In the genomic region with DNA sequence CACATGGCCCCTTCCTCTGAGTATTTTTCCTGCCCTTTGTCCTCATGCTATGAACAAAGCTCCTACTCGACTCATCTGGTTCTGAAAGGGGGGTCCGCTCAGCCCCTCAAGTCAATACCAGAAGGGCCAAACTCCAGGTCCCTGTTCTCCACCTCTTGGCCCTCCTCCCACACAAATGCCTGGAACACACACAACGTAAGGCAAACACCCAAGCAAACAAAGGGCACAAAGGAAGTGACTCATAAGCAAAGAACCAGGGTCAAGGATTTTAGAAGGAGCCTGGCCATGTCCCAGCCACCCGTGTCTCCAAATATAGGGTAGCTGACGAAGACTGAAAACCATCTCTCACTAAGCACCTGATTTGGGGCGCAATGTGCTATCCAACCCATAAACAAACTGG, we compare ENCODE assay signal across 17 mouse cellular contexts. TPM values are rescaled to one million over a fixed set of nuclear protein-coding genes. Genes with fewer than 3 reads are reported as not detected.
DNase-seq lines count a peak whose midpoint lies in the region; ATAC-seq and TF ChIP-seq lines count a peak whose summit lies in the region.
"Had no signal": no experiment of that assay in that cellular context is flagged by ENCODE, and none has a peak within 500 bp of the region (broad histone marks: within the 10 kb centered on the region; RNA-seq: fewer than 3 reads in every experiment).

No protein-coding gene starts in this region.

- no peak overlapping the region for H3K27ac ChIP-seq in midbrain, embryonic 11.5 days (ENCODE audit: low read depth, low read length)
- H3K27ac ChIP-seq in midbrain, embryonic 15.5 days: no peak overlapping the region
- H3K27ac ChIP-seq in intestine, embryonic 14.5 days (ENCODE audit: low read depth): peak overlapping the region; percentile 80
- peak overlapping the region; percentile 81 for H3K27ac ChIP-seq in stomach, postnatal 0 days (replicated peaks)
- H3K27ac ChIP-seq: heart, embryonic 13.5 days; kidney, postnatal 0 days; liver, embryonic 12.5 days; neural tube, embryonic 15.5 days had no signal

- H3K9ac ChIP-seq in midbrain, embryonic 11.5 days (ENCODE audit: low read length): no peak overlapping the region
- H3K9ac ChIP-seq in midbrain, embryonic 15.5 days: no peak overlapping the region
- H3K9ac ChIP-seq in intestine, embryonic 14.5 days (ENCODE audit: low read length): no peak overlapping the region
- H3K9ac ChIP-seq in stomach, postnatal 0 days (ENCODE audit: low read length): no peak overlapping the region
- H3K9ac ChIP-seq: heart, embryonic 13.5 days; liver, embryonic 12.5 days; neural tube, embryonic 15.5 days had no signal

- no peak overlapping the region for H3K4me2 ChIP-seq in midbrain, embryonic 11.5 days
- no peak overlapping the region for H3K4me2 ChIP-seq in midbrain, embryonic 15.5 days
- no peak overlapping the region for H3K4me2 ChIP-seq in intestine, embryonic 14.5 days (ENCODE audit: low read length)
- H3K4me2 ChIP-seq in stomach, postnatal 0 days (replicated peaks; ENCODE audit: low read depth): no peak overlapping the region
- H3K4me2 ChIP-seq: heart, embryonic 13.5 days; liver, embryonic 12.5 days; neural tube, embryonic 15.5 days had no signal

- peaks cover 6% of the 10 kb centered on the region for H3K4me1 ChIP-seq in midbrain, embryonic 11.5 days (ENCODE audit: control insufficient read depth, insufficient read depth, low read length)
- H3K4me1 ChIP-seq in midbrain, embryonic 15.5 days: 0 out of 2 replicates have a peak, but pooled peaks cover 3% of the 10 kb centered on the region
- peaks cover 14% of the 10 kb centered on the region for H3K4me1 ChIP-seq in intestine, embryonic 14.5 days (replicated peaks; ENCODE audit: control insufficient read depth, insufficient read depth, low read length)
- H3K4me1 ChIP-seq in stomach, postnatal 0 days (replicated peaks; ENCODE audit: control insufficient read depth, insufficient read depth): no peaks in the 10 kb centered on the region

- no peak for ATAC-seq in midbrain, embryonic 11.5 days (ENCODE audit: low FRiP score)
- ATAC-seq in midbrain, embryonic 15.5 days (replicated peaks): no peak
- ATAC-seq in intestine, embryonic 14.5 days (replicated peaks; ENCODE audit: low FRiP score, low TSS enrichment, low read depth): no peak; the same call in 1 of the 2 replicates
- ATAC-seq in stomach, postnatal 0 days (ENCODE audit: low FRiP score, low TSS enrichment): peak; percentile 83
- ATAC-seq: activated CD4-positive, CD25-positive, alpha-beta regulatory T cell, adult 4 months; liver, embryonic 12.5 days had no signal

- H3K9me3 ChIP-seq in midbrain, embryonic 11.5 days (ENCODE audit: control insufficient read depth, low read length): no peaks in the 10 kb centered on the region
- no peaks in the 10 kb centered on the region for H3K9me3 ChIP-seq in midbrain, embryonic 15.5 days
- H3K9me3 ChIP-seq in intestine, embryonic 14.5 days (ENCODE audit: control insufficient read depth, low read length): no peaks in the 10 kb centered on the region
- H3K9me3 ChIP-seq in stomach, postnatal 0 days (ENCODE audit: control insufficient read depth, low read length): no peaks in the 10 kb centered on the region
- H3K9me3 ChIP-seq: heart, embryonic 13.5 days; liver, embryonic 12.5 days; megakaryocyte, embryonic 14.5 days; neural tube, embryonic 15.5 days had no signal

- TF ChIP-seq CTCF in stomach, postnatal 0 days (IDR thresholded peaks at IDR 0.05; ENCODE audit: low read depth): no peak

- TF ChIP-seq EP300 in stomach, postnatal 0 days (optimal IDR thresholded peaks at IDR 0.05): no peak

- WGBS in midbrain, embryonic 11.5 days: 76% methylated on average over 6 of the region's 6 CpGs
- WGBS in midbrain, embryonic 15.5 days: 83% methylated on average over 6 of the region's 6 CpGs
- 70% methylated on average over 6 of the region's 6 CpGs for WGBS in intestine, embryonic 14.5 days
- WGBS in stomach, postnatal 0 days: 46% methylated on average over 6 of the region's 6 CpGs

- H3K27me3 ChIP-seq in midbrain, embryonic 11.5 days (ENCODE audit: control insufficient read depth, insufficient read depth, low read length): no peaks in the 10 kb centered on the region
- 0 out of 2 replicates have a peak, but pooled peaks cover 3% of the 10 kb centered on the region for H3K27me3 ChIP-seq in midbrain, embryonic 15.5 days (replicated peaks)
- H3K27me3 ChIP-seq in intestine, embryonic 14.5 days (replicated peaks; ENCODE audit: control insufficient read depth, insufficient read depth, low read length): no peaks in the 10 kb centered on the region
- H3K27me3 ChIP-seq in stomach, postnatal 0 days (ENCODE audit: control insufficient read depth, insufficient read depth, low read length): no peaks in the 10 kb centered on the region
- H3K27me3 ChIP-seq: heart, embryonic 13.5 days; liver, embryonic 12.5 days; neural tube, embryonic 15.5 days had no signal

- DNase-seq in midbrain, embryonic 11.5 days (ENCODE audit: low spot score, missing footprints): peak; percentile 80
- DNase-seq in intestine, embryonic 14.5 days (ENCODE audit: low spot score): peak; percentile 54
- peak; percentile 43 for DNase-seq in lung, postnatal 10 days
- DNase-seq in stomach, postnatal 0 days (ENCODE audit: low spot score): peak; percentile 70
- DNase-seq in ovary, adult 18-20 months (ENCODE audit: low spot score): no peak
- DNase-seq in frontal cortex, postnatal 10 days (ENCODE audit: low spot score in 2 of 2): no peak
- DNase-seq: cerebellum, adult 2 months; layer of hippocampus, adult 9-11 months; right cerebral cortex, adult 18-20 months; thymus, adult 18-20 months had no signal

- H3K36me3 ChIP-seq in midbrain, embryonic 11.5 days (ENCODE audit: control insufficient read depth, insufficient read depth, low read length): no peaks in the 10 kb centered on the region
- H3K36me3 ChIP-seq in midbrain, embryonic 15.5 days (replicated peaks): no peaks in the 10 kb centered on the region
- H3K36me3 ChIP-seq in intestine, embryonic 14.5 days (ENCODE audit: control insufficient read depth, insufficient read depth, low read length): no peaks in the 10 kb centered on the region
- H3K36me3 ChIP-seq in stomach, postnatal 0 days (ENCODE audit: control insufficient read depth, insufficient read depth, low read length): no peaks in the 10 kb centered on the region
- H3K36me3 ChIP-seq: heart, embryonic 13.5 days; liver, embryonic 12.5 days; neural tube, embryonic 15.5 days had no signal

- no peak overlapping the region for H3K4me3 ChIP-seq in midbrain, embryonic 11.5 days (ENCODE audit: low read depth, low read length)
- H3K4me3 ChIP-seq in midbrain, embryonic 15.5 days: no peak overlapping the region
- H3K4me3 ChIP-seq in intestine, embryonic 14.5 days (ENCODE audit: low read depth, low read length): no peak overlapping the region
- H3K4me3 ChIP-seq in stomach, postnatal 0 days (ENCODE audit: low read depth, low read length): no peak overlapping the region
- H3K4me3 ChIP-seq: heart, embryonic 13.5 days; liver, embryonic 12.5 days; megakaryocyte, embryonic 14.5 days; neural tube, embryonic 15.5 days had no signal

RNA-seq across cellular contexts. Expression of a gene that starts 19.6 kb away (rescaled TPM):
- polyA plus RNA-seq in midbrain, embryonic 11.5 days (2014; fragmentation: Nextera tagmentation; extraction: Ambion mirVana): 6.3 and 6.4 TPM in 2 replicates
- 6.4 and 8.5 TPM in 2 replicates for polyA plus RNA-seq in midbrain, embryonic 15.5 days (2015; fragmentation: Nextera tagmentation; extraction: Ambion mirVana)
- polyA plus RNA-seq in intestine, embryonic 14.5 days (2014; fragmentation: Nextera tagmentation; extraction: Ambion mirVana): 32.6 and 34.9 TPM in 2 replicates
- 9.6 and 10.7 TPM in 2 replicates for polyA plus RNA-seq in stomach, postnatal 0 days (2015; fragmentation: Nextera tagmentation; extraction: Ambion mirVana)
- polyA plus RNA-seq: activated CD4-positive, CD25-positive, alpha-beta regulatory T cell, adult 4 months had no signal

Comparison
In these comparisons a context has a peak if more than half of its experiments do, and no peak if none do; other contexts are left out.
1. DNase-seq: peak in midbrain, embryonic 11.5 days (single experiment), intestine, embryonic 14.5 days (single experiment), lung, postnatal 10 days (single experiment) and stomach, postnatal 0 days (single experiment); none in ovary, adult 18-20 months (single experiment) and frontal cortex, postnatal 10 days (0 of 2).
2. H3K27ac ChIP-seq: peak in intestine, embryonic 14.5 days (single experiment) and stomach, postnatal 0 days (single experiment); none in midbrain, embryonic 11.5 days (single experiment) and midbrain, embryonic 15.5 days (single experiment).